Mouse (Mus musculus): Measurements from ENCODE around the gene Mtus2. TPM values are rescaled to one million over a fixed set of nuclear protein-coding genes. Genes with fewer than 3 reads are reported as not detected.
A peak's percentile ranks its signal among the peaks of the same experiment; 100 is the strongest.
"Not testable (repeated sequence)": the region's sequence is repeated elsewhere in the genome, so short reads cannot be mapped to it uniquely, and the experiment has no call there.

The Mtus2 gene
- polyA plus RNA-seq, 1 experiment from 2014 or later, result 50.0 TPM

- H3K9ac ChIP-seq, result no peak overlapping the region
- no peak overlapping the region for H3K4me2 ChIP-seq
- WGBS, result 76% methylated on average over 10 of the region's 10 CpGs
- no peaks in the 10 kb centered on the region for H3K27me3 ChIP-seq
- H3K4me1 ChIP-seq (replicated peaks), result no peaks in the 10 kb centered on the region
- no peak for ATAC-seq (ENCODE audit: low read depth)
- no peak overlapping the region for H3K27ac ChIP-seq (replicated peaks)
- H3K36me3 ChIP-seq, result peaks cover 58% of the 10 kb centered on the region
- no peak overlapping the region for H3K4me3 ChIP-seq
- no peaks in the 10 kb centered on the region for H3K9me3 ChIP-seq
These were observed 353.7 kb downstream of the Mtus2 start for GRCm38 (mm10) chr5:148310790-148311189.

- Histone ChIP-seq H3K9ac (no peak overlapping the region), H3K36me3 (peaks cover 43% of the 10 kb centered on the region), H3K27ac (replicated peaks) (no peak overlapping the region), H3K4me1 (replicated peaks) (no peaks in the 10 kb centered on the region), H3K4me2 (no peak overlapping the region), H3K9me3 (no peaks in the 10 kb centered on the region), H3K27me3 (no peaks in the 10 kb centered on the region), H3K4me3 (no peak overlapping the region)
- no peak for ATAC-seq (ENCODE audit: low read depth)
- WGBS, result 58% methylated on average over 2 of the region's 2 CpGs
These were observed 355.3 kb downstream of the Mtus2 start for GRCm38 (mm10) chr5:148312443-148312842.

DNA sequence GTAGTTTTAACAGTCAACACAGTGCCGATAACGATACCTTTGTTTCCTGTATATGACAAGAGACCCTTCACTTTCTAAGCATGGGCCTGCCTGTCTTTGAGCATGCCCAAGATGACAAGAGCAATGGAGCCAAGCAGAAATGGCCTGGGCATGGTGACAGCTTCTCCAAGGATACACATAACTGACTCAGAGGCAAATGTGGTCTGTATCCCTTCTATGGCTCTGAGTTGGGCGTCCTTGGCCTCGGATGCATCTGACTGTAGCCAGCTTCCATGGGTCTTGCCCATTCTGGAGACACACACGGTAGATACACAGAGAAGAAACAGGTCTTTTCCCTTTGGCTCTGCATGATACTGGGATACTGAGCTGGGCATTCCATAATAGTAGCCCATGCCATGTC is 357.8 kb downstream of the Mtus2 start:
- H3K4me1 ChIP-seq (replicated peaks), result no peaks in the 10 kb centered on the region
- WGBS, result 92% methylated on average over 5 of the region's 5 CpGs
- H3K27ac ChIP-seq (replicated peaks), result no peak overlapping the region
- no peaks in the 10 kb centered on the region for H3K27me3 ChIP-seq
- no peak overlapping the region for H3K9ac ChIP-seq
- no peak overlapping the region for H3K4me2 ChIP-seq
- no peak for ATAC-seq (ENCODE audit: low read depth)
- no peak overlapping the region for H3K4me3 ChIP-seq
- no peaks in the 10 kb centered on the region for H3K9me3 ChIP-seq
- peaks cover 37% of the 10 kb centered on the region for H3K36me3 ChIP-seq

- ATAC-seq (ENCODE audit: low read depth), result no peak
- Histone ChIP-seq H3K4me1 (replicated peaks) (no peaks in the 10 kb centered on the region), H3K36me3 (no peaks in the 10 kb centered on the region), H3K9me3 (no peaks in the 10 kb centered on the region), H3K27me3 (no peaks in the 10 kb centered on the region), H3K9ac (no peak overlapping the region), H3K27ac (replicated peaks) (no peak overlapping the region), H3K4me2 (no peak overlapping the region), H3K4me3 (no peak overlapping the region)
- 51% methylated on average over 4 of the region's 4 CpGs for WGBS
These were observed 368.3 kb downstream of the Mtus2 start for GRCm38 (mm10) chr5:148325317-148325885.

GRCm38 (mm10) chr5:148326295-148326694 is 369.2 kb downstream of the Mtus2 start:
- not testable (repeated sequence) for H3K9ac ChIP-seq; ATAC-seq (ENCODE audit: low read depth); H3K4me3 ChIP-seq; H3K27ac ChIP-seq (replicated peaks); H3K9me3 ChIP-seq; H3K27me3 ChIP-seq; H3K36me3 ChIP-seq; H3K4me2 ChIP-seq; H3K4me1 ChIP-seq (replicated peaks)
- 96% methylated on average over 9 of the region's 9 CpGs for WGBS

DNA sequence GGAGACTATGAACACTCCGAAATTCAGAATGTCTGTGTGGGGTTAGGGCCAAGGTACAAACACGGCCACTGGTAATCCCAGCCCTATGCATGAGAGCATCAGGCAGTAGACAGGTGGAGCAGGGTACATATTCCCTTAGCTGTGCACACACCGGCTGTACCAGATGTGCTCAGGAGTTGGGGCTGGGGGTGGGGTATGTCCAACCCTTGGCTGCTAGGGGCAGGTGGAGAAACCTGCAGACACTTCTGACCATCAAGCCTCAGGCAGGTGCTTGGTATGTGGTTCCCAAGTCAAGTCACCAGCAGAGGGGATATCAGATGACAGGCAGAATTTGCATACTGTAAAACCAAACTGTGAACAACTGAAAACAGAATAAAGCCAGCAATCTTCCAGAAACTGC is 371.9 kb downstream of the Mtus2 start:
- H3K9ac ChIP-seq, result no peak overlapping the region
- H3K4me1 ChIP-seq (replicated peaks), result no peaks in the 10 kb centered on the region
- WGBS, result 89% methylated on average over 3 of the region's 3 CpGs
- H3K36me3 ChIP-seq, result 0 out of 2 replicates have a peak, but pooled peaks cover 4% of the 10 kb centered on the region
- H3K27ac ChIP-seq (replicated peaks), result no peak overlapping the region
- H3K4me3 ChIP-seq, result no peak overlapping the region
- H3K4me2 ChIP-seq, result no peak overlapping the region
- no peaks in the 10 kb centered on the region for H3K9me3 ChIP-seq
- ATAC-seq (ENCODE audit: low read depth), result no peak
- H3K27me3 ChIP-seq, result no peaks in the 10 kb centered on the region

GRCm38 (mm10) chr5:148331229-148331776 is 374.2 kb downstream of the Mtus2 start:
- WGBS, result 81% methylated on average over 11 of the region's 11 CpGs
- no peak for ATAC-seq (ENCODE audit: low read depth)
- Histone ChIP-seq H3K9me3 (no peaks in the 10 kb centered on the region), H3K9ac (no peak overlapping the region), H3K36me3 (peaks cover 5% of the 10 kb centered on the region; the same call in 1 of the 2 replicates), H3K4me1 (replicated peaks) (no peaks in the 10 kb centered on the region), H3K27me3 (no peaks in the 10 kb centered on the region), H3K4me2 (no peak overlapping the region), H3K27ac (replicated peaks) (no peak overlapping the region), H3K4me3 (no peak overlapping the region)

DNA sequence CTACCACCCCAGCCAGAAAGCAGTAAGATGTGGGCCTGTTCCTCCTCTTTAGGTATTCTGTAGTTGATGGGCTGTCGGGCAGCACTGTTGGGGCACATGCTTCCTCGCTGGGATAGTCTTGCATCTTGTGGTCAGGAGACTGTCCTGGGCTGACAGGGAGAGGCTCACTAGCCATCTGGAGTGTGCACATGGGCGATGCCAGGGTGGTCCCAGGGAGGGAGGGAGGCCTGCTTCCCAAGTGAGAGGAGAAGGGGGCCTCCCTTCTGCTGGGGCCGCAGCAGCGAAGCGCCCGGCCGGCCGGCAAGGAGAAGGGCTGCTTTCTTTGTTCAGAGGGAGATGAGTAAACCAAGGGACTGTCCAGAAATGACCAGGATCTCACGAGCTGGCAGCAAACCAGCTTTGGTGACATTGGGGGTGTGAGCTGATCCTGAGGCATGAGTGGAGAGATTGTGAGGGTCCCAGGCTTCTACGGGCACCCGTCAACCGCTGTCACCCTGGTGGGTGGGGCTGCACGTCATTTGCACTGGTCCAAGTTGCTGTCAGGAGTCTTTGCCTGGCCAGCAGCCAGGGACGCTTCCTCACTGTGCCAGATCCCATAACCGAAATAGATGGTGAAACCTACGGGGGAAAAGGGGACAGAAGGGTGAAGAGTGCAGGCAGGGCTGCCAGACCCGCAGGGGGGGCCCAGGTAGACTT is 375.0 kb downstream of the Mtus2 start:
- WGBS, result 88% methylated on average over 18 of the region's 18 CpGs
- Histone ChIP-seq H3K9ac (no peak overlapping the region), H3K27ac (replicated peaks) (no peak overlapping the region), H3K9me3 (no peaks in the 10 kb centered on the region), H3K27me3 (no peaks in the 10 kb centered on the region), H3K4me2 (no peak overlapping the region), H3K4me1 (replicated peaks) (no peaks in the 10 kb centered on the region), H3K36me3 (peaks cover 7% of the 10 kb centered on the region; the same call in 1 of the 2 replicates), H3K4me3 (no peak overlapping the region)
- no peak; the same call in 1 of the 2 replicates for ATAC-seq (ENCODE audit: low read depth)

DNA sequence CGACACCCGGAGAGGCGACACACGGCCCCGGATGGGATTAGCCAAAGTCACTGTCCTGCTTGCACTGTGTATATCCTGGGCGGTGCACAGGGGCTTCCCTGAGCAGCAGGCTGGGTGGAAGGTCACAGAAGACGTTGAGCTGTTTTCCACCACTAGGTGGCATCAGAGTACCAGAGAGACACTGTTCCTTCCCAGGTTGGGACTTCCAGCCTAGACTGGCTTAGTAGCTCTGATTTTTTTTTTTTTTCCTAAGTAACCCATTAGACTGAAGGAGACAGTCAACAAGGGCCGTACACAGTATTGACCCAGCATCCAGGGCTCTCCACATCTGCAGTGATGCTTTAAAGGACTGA is 375.5 kb downstream of the Mtus2 start:
- no peaks in the 10 kb centered on the region for H3K27me3 ChIP-seq
- no peaks in the 10 kb centered on the region for H3K4me1 ChIP-seq (replicated peaks)
- H3K9ac ChIP-seq, result no peak overlapping the region
- H3K27ac ChIP-seq (replicated peaks), result no peak overlapping the region
- no peak overlapping the region for H3K4me2 ChIP-seq
- peaks cover 7% of the 10 kb centered on the region; the same call in 1 of the 2 replicates for H3K36me3 ChIP-seq
- no peaks in the 10 kb centered on the region for H3K9me3 ChIP-seq
- ATAC-seq (ENCODE audit: low read depth), result peak; percentile 74
- WGBS, result 47% methylated on average over 8 of the region's 8 CpGs
- H3K4me3 ChIP-seq, result no peak overlapping the region

DNA sequence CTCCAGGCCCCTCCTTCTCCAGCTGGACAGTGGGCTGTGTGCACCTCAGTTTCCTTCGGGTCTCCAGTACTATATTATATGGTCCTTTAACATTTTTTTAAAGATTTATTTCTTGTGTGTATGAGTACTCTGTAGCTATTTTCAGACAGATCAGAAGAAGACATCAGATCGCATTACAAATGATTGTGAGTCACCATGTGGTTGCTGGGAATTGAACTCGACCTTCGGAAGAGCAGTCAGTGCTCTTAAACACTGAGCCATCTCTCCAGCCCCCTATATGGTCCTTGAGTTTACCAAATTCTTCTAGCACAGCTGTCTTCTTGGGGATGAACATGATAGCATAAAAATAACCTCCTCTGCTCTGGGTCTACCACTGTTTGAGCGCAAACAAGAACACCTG is 382.0 kb downstream of the Mtus2 start:
- H3K27ac ChIP-seq (replicated peaks), result no peak overlapping the region

GRCm38 (mm10) chr5:148342061-148342741 is 385.1 kb downstream of the Mtus2 start:
- no peaks in the 10 kb centered on the region for H3K27me3 ChIP-seq
- peak overlapping the region; percentile 52 for H3K9ac ChIP-seq
- peak overlapping the region; percentile 65 for H3K27ac ChIP-seq (replicated peaks)
- ATAC-seq (ENCODE audit: low read depth), result peak; percentile 87
- WGBS, result 46% methylated on average over 26 of the region's 26 CpGs
- peak overlapping the region; percentile 15 for H3K4me3 ChIP-seq
- peaks cover 14% of the 10 kb centered on the region for H3K4me1 ChIP-seq (replicated peaks)
- peak overlapping the region; percentile 44 for H3K4me2 ChIP-seq
- H3K9me3 ChIP-seq, result no peaks in the 10 kb centered on the region
- H3K36me3 ChIP-seq, result peaks cover 4% of the 10 kb centered on the region; the same call in 1 of the 2 replicates

More for the DNA sequence above, 382.0 kb downstream of the Mtus2 start:
- no peak for ATAC-seq (ENCODE audit: low read depth)
- no peaks in the 10 kb centered on the region for H3K27me3 ChIP-seq
- no peak overlapping the region for H3K4me3 ChIP-seq
- H3K9ac ChIP-seq, result no peak overlapping the region
- H3K4me1 ChIP-seq (replicated peaks), result peaks cover 14% of the 10 kb centered on the region
- WGBS, result 85% methylated on average over 5 of the region's 5 CpGs
- no peak overlapping the region for H3K4me2 ChIP-seq
- no peaks in the 10 kb centered on the region for H3K9me3 ChIP-seq
- peaks cover 3% of the 10 kb centered on the region; the same call in 1 of the 2 replicates for H3K36me3 ChIP-seq

- Histone ChIP-seq H3K9ac (no peak overlapping the region), H3K4me2 (no peak overlapping the region), H3K27ac (replicated peaks) (no peak overlapping the region), H3K27me3 (no peaks in the 10 kb centered on the region), H3K9me3 (no peaks in the 10 kb centered on the region), H3K36me3 (peaks cover 4% of the 10 kb centered on the region; the same call in 1 of the 2 replicates), H3K4me3 (no peak overlapping the region), H3K4me1 (replicated peaks) (peaks cover 17% of the 10 kb centered on the region)
- WGBS, result 85% methylated on average over 5 of the region's 5 CpGs
- ATAC-seq (ENCODE audit: low read depth), result no peak
These were observed 387.3 kb downstream of the Mtus2 start for GRCm38 (mm10) chr5:148344374-148344773.
